Mouse (Mus musculus) lung, postnatal 0 days (tissue): ENCODE data around the gene Dcun1d5. TPM values are rescaled to one million over a fixed set of nuclear protein-coding genes. Genes with fewer than 3 reads are reported as not detected.

Source experiments
- ATAC-seq: fragments of 200-750 bp; cut with Nextera tagmentation; 2 replicates; pipeline ENCODE4 v1.8.0; 2017; ENCODE audit warnings: moderate library complexity
- DNase-seq: peaks from one replicate; pipeline ENCODE4 v3.0.0-alpha.2; 2016; ENCODE audit warnings: low spot score
- H3K27ac ChIP-seq: fragments of 300-500 bp; sonication (generic); 2 replicates; pipeline ENCODE4 v1.5.1; 2014; ENCODE audit warnings: antibody characterized with exemption, mild to moderate bottlenecking, low read length, mixed read lengths
- H3K27me3 ChIP-seq: fragments of 300-500 bp; sonication (generic); replicated peaks from 2 replicates; pipeline ENCODE4 v1.6.1; 2014; ENCODE audit warnings: low read length, mixed read lengths; ENCODE audit not compliant: insufficient read depth
- H3K36me3 ChIP-seq: fragments of 300-500 bp; sonication (generic); 2 replicates; pipeline ENCODE4 v1.6.1; 2014; ENCODE audit warnings: low read length, mixed read lengths; ENCODE audit not compliant: insufficient read depth
- H3K4me1 ChIP-seq: fragments of 300-500 bp; sonication (generic); 2 replicates; pipeline ENCODE4 v1.6.1; 2014; ENCODE audit warnings: antibody characterized with exemption, low read depth, low read length, mixed read lengths; ENCODE audit not compliant: insufficient read depth
- H3K4me2 ChIP-seq: fragments of 300-500 bp; sonication (generic); replicated peaks from 2 replicates; pipeline ENCODE4 v1.6.1; 2014; ENCODE audit warnings: low read depth, mild to moderate bottlenecking, low read length, moderate library complexity, mixed read lengths
- H3K4me3 ChIP-seq: fragments of 300-500 bp; sonication (generic); 2 replicates; pipeline ENCODE4 v1.5.1; 2014; ENCODE audit warnings: low read depth, low read length
- H3K9ac ChIP-seq: fragments of 300-500 bp; sonication (generic); replicated peaks from 2 replicates; pipeline ENCODE4 v1.6.1; 2014; ENCODE audit warnings: low read depth, mild to moderate bottlenecking
- H3K9me3 ChIP-seq: fragments of 300-500 bp; sonication (generic); 2 replicates; pipeline ENCODE4 v1.6.1; 2016; ENCODE audit warnings: low read length, mixed read lengths
- CTCF ChIP-seq: IDR thresholded peaks from 2 replicates; pipeline ENCODE4 v1.5.1; 2016; ENCODE audit warnings: antibody characterized with exemption, mild to moderate bottlenecking
- EP300 ChIP-seq: IDR thresholded peaks from 2 replicates; pipeline ENCODE4 v1.6.1; 2016; ENCODE audit warnings: antibody characterized with exemption, mild to moderate bottlenecking, control low read depth
- WGBS: fragments of 180-500 bp; shearing (Covaris S2); extraction: QIAGEN DNeasy Blood & Tissue Kit; methylation state at CpG from one replicate; pipeline ENCODE4 v1.1.7; 2014; 5-methylcytosine and 5-hydroxymethylcytosine counted together
- polyA plus RNA-seq: library from polyadenylated mRNA; unstranded; fragments of >200 nt; fragmentation: Nextera tagmentation; extraction: Ambion mirVana; gene quantifications from 2 replicates; pipeline ENCODE4 v1.2.1, GENCODE M21; 2015

Dcun1d5 gene
- polyA plus RNA-seq: 92.3 and 108 TPM in 2 replicates

DNA sequence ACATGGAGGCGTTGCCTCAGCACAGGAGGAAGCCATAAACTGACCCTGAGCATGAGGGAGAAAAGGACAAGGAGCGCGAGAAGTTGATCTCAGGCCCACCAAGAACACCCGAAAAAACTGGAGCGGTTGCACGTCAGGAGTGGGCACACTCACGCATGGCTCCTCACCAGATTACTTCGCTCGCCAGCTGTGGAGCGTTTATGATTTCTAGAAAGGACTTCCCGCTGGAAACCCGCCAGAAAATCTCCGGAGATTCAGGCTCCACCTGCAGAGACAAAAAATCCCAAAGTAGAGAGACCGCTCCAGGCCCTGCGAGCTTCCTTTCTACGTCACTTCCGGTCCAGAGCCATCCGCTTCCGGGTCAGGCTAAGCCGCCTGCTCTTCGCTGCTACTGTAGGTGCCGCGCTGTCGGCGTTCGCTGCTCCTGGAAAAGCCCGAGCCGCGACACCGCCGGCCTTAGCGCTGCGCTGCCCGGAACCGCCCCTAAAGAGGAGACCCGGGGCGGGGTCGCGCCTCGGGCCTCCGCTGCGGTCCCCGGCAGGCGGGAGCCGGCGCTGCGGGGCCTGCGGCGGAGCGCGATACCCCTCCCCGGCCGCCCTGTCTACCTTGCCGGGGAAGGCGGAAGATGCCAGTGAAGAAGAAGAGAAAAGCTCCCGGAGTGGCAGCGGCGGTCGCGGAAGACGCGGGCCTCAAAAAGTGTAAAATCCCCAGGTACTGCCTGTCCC, at the start of gene Dcun1d5, which contains the start of gene Dync2h1:
Dcun1d5 (plus strand) TSS at position 349 of the 725 bp plus-strand sequence.
Dync2h1 (minus strand) TSS at position 275 of the 725 bp plus-strand sequence.
- Histone ChIP-seq H3K4me2 (peak within 1 kb of the TSS; percentile 77), H3K9ac (peak within 1 kb of the TSS; percentile 89), H3K27ac (peak within 1 kb of the TSS; percentile 96), H3K4me3 (peak within 1 kb of the TSS; percentile 92), H3K4me1 (peaks cover 2% of the 10 kb centered on the region; the same call in 1 of the 2 replicates), H3K36me3 (no peaks in the 10 kb centered on the region), H3K9me3 (no peaks in the 10 kb centered on the region), H3K27me3 (no peaks in the 10 kb centered on the region)
- peak; percentile 99 for DNase-seq
- TF ChIP-seq EP300: peak; percentile 61
- TF ChIP-seq CTCF: no peak
- 1% methylated on average over 53 of the region's 62 CpGs for WGBS
- ATAC-seq: peak; percentile 99

GRCm38 (mm10) chr9:7154391-7154790, 29.9 kb upstream of the Dcun1d5 start:
- WGBS: 87% methylated on average over 2 of the region's 2 CpGs
- H3K9me3 ChIP-seq: no peaks in the 10 kb centered on the region
- no peak overlapping the region for H3K4me2 ChIP-seq
- H3K9ac ChIP-seq: no peak overlapping the region
- ATAC-seq: no peak
- no peak for TF ChIP-seq EP300
- no peak for TF ChIP-seq CTCF
- H3K4me1 ChIP-seq: no peaks in the 10 kb centered on the region
- H3K27me3 ChIP-seq: no peaks in the 10 kb centered on the region
- no peak for DNase-seq
- no peak overlapping the region for H3K27ac ChIP-seq
- H3K4me3 ChIP-seq: no peak overlapping the region
- H3K36me3 ChIP-seq: no peaks in the 10 kb centered on the region

DNA sequence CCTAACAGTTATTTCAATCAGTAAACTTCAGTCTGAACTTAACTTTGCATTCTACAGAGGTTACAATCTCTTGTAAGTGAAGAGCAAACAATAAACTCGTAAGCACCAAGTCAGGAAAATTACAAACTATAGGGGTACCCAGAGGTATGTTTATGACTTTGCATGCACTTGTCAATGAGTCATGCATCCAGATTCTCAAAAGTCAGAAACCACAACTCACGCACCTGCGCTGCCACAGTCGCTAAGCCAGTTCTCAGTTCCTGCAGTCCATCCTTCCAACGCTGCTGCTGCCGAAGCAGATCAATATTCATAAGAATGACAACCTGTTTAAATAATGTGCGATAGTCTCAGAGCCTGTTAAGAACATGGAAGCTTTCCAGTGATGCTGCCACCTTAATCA, 25.7 kb upstream of the Dcun1d5 start:
- Histone ChIP-seq H3K36me3 (no peaks in the 10 kb centered on the region), H3K4me1 (no peaks in the 10 kb centered on the region), H3K4me3 (no peak overlapping the region), H3K9me3 (no peaks in the 10 kb centered on the region), H3K27ac (no peak overlapping the region), H3K27me3 (no peaks in the 10 kb centered on the region), H3K9ac (no peak overlapping the region), H3K4me2 (no peak overlapping the region)
- DNase-seq (no peak), ATAC-seq (no peak)
- no peak for TF ChIP-seq EP300
- no peak for TF ChIP-seq CTCF
- WGBS: 87% methylated on average over 7 of the region's 7 CpGs

DNA sequence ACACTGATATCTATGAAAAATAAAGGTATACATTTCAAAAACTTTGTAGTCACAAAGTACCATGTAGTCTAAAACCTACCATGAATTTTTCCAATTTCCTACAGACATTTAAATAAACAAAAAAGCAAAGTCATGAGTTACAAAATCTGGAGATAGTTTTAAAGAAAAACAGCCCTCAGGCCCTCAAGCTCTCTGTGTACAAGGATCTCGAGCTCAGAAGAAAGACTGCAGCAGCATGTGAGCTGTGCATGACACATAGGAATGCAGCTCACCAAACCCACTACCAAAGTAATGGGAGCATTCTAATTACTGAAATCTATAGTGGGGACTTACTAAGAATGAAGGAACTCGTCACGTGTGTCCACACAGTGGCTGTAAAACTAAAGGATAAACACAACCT, 24.6 kb upstream of the Dcun1d5 start:
- Histone ChIP-seq H3K27ac (no peak overlapping the region), H3K4me2 (no peak overlapping the region), H3K27me3 (no peaks in the 10 kb centered on the region), H3K4me1 (no peaks in the 10 kb centered on the region), H3K9ac (no peak overlapping the region), H3K4me3 (no peak overlapping the region), H3K9me3 (no peaks in the 10 kb centered on the region), H3K36me3 (no peaks in the 10 kb centered on the region)
- TF ChIP-seq CTCF: no peak
- TF ChIP-seq EP300: no peak
- no peak for DNase-seq
- ATAC-seq: no peak
- 83% methylated on average over 3 of the region's 3 CpGs for WGBS

DNA sequence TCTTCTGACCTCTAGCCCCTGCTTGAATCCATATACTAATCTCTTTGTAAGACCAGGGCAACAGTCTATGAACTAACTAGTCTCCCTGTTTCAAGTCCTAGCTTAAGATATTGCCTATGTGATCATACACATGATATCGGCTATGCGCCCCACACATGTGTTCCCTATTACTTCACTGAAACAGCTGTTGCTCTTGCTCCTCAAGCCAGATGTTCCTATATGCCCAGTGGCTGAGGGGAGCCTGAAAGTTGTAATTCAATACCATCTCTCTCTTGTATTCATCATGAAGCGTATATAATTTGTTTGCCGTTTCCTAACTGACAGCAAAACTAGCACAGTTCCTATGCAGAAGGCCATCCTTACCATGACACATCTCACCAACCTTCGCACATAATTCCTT, 23.6 kb upstream of the Dcun1d5 start:
- TF ChIP-seq CTCF: no peak
- no peak for TF ChIP-seq EP300
- no peaks in the 10 kb centered on the region for H3K9me3 ChIP-seq
- no peaks in the 10 kb centered on the region for H3K36me3 ChIP-seq
- DNase-seq (no peak), ATAC-seq (no peak)
- no peak overlapping the region for H3K4me2 ChIP-seq
- no peak overlapping the region for H3K4me3 ChIP-seq
- no peaks in the 10 kb centered on the region for H3K4me1 ChIP-seq
- no peaks in the 10 kb centered on the region for H3K27me3 ChIP-seq
- no peak overlapping the region for H3K27ac ChIP-seq
- 89% methylated on average over 5 of the region's 5 CpGs for WGBS
- no peak overlapping the region for H3K9ac ChIP-seq

DNA sequence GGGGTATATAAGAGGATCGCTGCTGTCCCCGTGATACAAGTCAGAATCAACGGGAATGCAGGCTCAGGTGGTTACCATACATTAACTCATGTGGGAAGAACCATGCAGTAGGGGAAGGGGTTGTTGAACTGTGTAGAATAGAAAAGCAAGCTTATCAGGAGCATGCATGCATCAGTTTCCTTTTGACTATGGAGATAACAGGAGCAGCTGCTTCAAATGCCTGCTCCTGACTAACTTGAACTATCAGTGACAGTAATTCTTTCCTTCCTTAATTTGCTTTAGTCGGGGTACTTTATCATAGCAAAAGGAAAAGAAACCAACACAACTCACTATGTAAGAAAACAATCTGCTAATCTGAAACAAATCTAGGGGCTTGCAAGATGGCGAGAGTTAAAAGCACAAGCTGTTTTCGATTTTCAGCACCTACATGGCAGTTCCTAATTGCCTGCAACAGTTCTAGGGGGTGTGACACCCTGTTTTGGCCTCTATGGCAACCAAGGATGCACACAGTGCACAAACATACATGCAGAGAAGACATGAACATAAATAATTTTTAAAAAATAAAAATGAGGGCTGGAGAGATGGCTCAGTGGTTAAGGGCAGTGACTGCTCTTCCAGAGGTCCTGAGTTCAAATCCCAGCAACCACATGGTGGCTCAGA, 16.9 kb upstream of the Dcun1d5 start:
- TF ChIP-seq EP300: no peak
- no peak for TF ChIP-seq CTCF
- H3K27me3 ChIP-seq: no peaks in the 10 kb centered on the region
- H3K36me3 ChIP-seq: no peaks in the 10 kb centered on the region
- H3K27ac ChIP-seq: no peak overlapping the region
- no peaks in the 10 kb centered on the region for H3K4me1 ChIP-seq
- WGBS: 82% methylated on average over 6 of the region's 6 CpGs
- ATAC-seq: no peak
- DNase-seq: no peak
- H3K9me3 ChIP-seq: no peaks in the 10 kb centered on the region
- no peak overlapping the region for H3K9ac ChIP-seq
- no peak overlapping the region for H3K4me2 ChIP-seq
- H3K4me3 ChIP-seq: no peak overlapping the region
